Mouse (Mus musculus) thymus, adult 2 months (tissue): ENCODE results near the gene Emilin1.

ENCODE experiments used
- CTCF ChIP-seq: fragments of 200-500 bp; IDR thresholded peaks from 2 replicates; pipeline ENCODE4 v1.5.1; 2012; ENCODE audit warnings: mild to moderate bottlenecking, control low read depth, low read length, moderate library complexity, borderline replicate concordance; ENCODE audit not compliant: control insufficient read depth, poor library complexity, insufficient read depth; ENCODE audit errors: extremely low read depth
- POLR2A ChIP-seq: fragments of 200-500 bp; IDR thresholded peaks from 2 replicates; pipeline ENCODE4 v1.6.1; 2012; ENCODE audit warnings: mild to moderate bottlenecking, low read length, control low read depth, moderate library complexity; ENCODE audit not compliant: control insufficient read depth, poor library complexity, insufficient read depth; ENCODE audit errors: extremely low read depth

DNA sequence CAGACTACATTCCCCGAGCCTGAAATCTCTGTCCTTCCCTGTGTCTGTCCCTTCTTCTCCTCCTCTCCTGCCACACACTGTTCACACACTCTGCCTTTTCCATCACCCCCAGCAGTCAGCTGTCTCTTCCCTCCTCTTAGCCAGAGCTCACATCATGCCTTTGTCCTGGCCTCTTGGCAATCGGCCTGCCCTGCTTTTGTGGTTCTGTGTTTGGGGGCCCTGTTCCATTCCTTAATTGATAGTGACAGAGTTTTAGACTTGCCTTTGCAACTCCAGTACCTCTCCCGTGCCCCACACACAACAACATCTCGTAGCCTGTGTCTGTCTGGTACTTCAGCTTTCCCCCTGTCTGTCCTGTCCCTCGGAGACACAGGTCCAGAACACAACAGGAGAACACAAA lies 1.0 kb upstream of the Emilin1 start:
- TF ChIP-seq CTCF: no peak
- no peak for TF ChIP-seq POLR2A
